Mouse (Mus musculus) layer of hippocampus, postnatal 14 days (tissue): ENCODE results near the gene Ifitm7. TPM values are rescaled to one million over a fixed set of nuclear protein-coding genes. Genes with fewer than 3 reads are reported as not detected.
"Not testable (repeated sequence)": the region's sequence is repeated elsewhere in the genome, so short reads cannot be mapped to it uniquely, and the experiment has no call there.

Experiments used
- DNase-seq, 2 experiments: peaks; one replicate each; pipeline ENCODE4 v3.0.0; 2021 to 2022; ENCODE audit warnings: low spot score in 2 of 2, mixed read lengths in 1 of 2
- total RNA-seq, 2 experiments: library from RNA; stranded (reverse); gene quantifications; 2 replicates each; pipeline ENCODE4 v1.2.3; 2021

Ifitm7 gene
- total RNA-seq, 2 experiments from 2014 or later: 2.2 to 2.5 TPM

DNA sequence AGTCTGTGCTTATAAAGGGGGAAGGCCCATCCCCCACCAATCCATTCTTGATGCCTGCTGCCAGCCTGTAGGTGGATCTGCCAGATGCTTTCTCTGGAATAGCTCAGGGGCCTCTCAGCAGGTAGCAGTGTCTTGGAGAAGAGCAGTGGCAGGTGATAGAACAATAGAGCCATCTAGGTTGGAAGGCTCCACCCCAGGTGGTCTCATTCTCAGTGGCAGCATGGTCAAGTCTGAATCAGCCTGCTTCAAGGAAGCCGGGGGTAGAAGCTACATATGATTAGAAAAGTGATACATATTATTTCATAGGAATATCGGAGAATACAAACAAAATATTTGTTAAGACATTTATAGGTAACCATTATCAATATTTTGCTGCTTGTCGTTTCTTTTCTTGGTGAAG is 5.0 kb downstream of the Ifitm7 start:
- not testable (repeated sequence) for DNase-seq

DNA sequence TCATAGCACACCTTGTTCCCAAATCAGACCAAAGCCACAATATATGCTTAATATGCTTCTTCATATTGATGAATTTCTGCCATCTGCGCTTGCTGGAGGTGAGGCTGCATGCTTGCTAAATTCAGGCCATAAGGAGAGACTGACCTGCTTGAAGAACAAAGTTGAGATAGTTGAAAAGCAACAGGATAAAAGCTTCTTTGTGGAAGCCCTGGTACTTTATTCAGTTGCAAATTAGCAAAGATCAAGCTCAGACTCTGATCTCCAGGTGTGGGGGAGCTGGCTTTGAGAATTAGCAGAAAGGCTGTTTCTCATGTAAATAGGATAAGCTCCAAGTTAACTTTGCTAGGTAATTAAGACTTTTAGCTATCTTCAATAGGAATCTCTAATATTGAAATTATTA is 9.7 kb downstream of the Ifitm7 start:
- not testable (repeated sequence) for DNase-seq

DNA sequence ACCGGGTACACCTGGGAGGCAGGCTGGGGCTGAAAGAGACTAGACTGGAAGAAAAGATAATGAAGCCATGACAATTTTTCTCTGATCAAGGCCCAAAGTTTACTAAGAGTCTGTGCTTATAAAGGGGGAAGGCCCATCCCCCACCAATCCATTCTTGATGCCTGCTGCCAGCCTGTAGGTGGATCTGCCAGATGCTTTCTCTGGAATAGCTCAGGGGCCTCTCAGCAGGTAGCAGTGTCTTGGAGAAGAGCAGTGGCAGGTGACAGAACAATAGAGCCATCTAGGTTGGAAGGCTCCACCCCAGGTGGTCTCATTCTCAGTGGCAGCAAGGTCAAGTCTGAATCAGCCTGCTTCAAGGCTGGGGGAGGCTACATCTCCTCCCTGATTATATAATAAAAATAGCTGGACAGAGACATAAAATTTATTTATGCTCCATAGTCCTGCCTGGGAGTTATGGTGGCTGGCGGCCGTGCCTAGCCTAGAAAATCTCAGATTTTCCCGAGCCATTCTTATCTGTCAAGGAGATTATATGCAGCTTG is 10.3 kb downstream of the Ifitm7 start:
- not testable (repeated sequence) for DNase-seq

DNA sequence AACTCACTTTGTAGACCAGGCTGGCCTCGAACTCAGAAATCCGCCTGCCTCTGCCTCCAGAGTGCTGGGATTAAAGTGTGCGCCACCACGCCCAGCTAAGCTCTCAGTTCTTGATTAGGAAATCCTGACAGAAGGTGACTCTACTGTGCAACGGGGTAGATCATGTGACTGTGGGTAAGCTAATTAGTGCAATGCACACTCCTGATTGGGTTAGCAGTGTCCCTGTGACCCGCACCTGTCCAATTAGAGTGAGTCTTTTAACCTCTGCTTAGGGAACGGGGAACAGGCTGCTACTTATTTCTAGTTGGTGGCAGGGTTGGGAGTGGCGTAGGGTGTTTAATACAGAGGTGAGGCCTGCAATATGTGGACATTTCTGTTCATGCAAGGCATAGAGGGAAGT is 14.6 kb downstream of the Ifitm7 start:
- DNase-seq: no peak

DNA sequence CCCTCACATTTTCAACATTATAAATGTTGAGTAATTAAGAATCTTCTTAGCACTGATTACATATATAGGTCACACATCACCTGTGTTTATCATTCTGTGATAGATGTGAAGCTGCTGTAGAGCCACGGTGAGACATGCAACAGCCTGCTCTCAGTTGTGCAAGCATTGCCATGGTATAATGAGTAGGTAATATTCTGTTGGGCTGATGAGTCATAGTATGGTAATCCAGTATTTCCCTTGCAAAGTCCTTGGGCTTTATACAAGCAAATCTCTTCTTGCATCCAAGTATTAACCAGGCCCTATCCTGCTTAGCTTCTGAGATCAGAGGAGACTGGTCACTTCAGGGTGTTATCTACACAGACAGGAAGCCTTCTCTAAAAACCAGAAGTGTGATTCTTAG is 17.6 kb downstream of the Ifitm7 start:
- no peak for DNase-seq

DNA sequence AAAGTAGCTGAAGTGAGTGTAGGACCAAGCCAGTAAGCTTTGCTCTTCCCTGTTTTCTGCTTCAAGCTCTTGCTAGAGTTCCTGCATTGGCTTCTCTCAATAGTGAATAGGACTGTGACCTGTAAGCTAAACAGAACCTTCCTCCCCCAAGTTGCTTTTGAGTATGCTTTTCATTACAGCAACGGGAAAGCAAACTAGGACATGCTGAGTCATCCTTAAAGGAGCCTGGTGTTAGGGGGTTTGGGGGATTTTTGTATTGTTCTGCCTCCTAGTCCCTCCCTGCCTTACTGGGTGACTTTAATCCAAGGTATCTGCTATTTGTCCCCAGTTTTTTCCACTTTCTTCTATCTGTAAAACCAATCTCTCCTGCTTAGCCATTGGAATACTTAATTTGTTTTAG is 24.6 kb downstream of the Ifitm7 start:
- DNase-seq: no peak

DNA sequence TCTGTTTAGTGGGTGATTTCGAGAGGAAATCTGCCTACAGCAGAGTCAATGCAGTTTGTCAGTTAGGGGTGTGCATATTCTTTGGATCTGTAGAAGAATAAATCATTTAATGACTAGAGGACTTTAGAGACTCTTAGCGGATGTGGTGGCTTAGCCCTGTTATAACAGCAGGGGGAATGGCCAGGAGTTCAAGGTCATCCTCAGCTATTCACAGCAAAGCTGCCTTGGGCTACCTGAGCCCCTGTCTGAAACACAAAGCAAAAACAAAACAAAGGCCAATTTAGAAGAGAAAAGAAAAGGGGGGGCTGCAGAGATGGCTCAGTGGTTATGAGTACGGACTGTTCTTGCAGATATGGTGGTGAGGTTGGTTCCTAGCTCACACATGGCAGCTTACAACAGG is 35.4 kb downstream of the Ifitm7 start:
- no peak for DNase-seq

DNA sequence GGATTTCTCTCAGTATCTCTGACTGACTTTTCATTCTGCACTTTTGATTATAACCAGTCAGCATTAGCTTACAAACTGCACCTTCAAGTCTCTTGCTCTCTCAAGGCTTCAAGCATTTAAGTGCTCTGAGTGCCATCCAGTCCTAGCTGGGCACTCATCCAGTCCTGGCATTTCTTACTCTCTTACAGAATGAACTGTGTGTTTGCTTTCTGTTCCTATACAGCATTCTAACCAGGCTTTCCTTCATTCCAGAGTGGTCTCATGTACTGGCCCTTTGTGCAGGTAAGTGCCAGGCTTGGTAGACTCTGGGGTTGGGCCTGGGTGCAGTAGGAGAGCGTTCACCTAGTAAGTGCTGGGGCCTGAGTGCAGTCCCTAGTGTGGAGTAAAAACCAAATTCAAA is 40.4 kb downstream of the Ifitm7 start:
- DNase-seq: no peak

DNA sequence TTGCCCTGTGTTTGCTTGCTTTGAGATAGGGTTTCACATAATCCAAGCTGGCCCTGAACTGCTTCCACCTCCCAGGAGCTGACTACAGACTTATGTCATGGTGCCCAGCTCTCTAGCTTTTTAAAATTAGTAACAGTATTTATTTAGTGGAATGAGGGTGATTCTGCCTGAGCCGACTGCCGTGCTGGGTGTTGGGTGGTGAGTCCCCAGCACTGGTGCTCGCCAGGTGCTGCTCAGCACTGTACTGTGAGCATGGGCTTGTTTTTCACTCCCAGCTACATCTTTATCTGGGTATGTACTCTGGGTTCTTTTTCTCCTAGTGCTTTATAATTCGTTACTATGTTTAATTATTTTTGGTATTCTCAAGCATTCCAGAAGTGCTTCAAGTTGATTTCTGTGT is 41.5 kb downstream of the Ifitm7 start:
- DNase-seq: no peak

DNA sequence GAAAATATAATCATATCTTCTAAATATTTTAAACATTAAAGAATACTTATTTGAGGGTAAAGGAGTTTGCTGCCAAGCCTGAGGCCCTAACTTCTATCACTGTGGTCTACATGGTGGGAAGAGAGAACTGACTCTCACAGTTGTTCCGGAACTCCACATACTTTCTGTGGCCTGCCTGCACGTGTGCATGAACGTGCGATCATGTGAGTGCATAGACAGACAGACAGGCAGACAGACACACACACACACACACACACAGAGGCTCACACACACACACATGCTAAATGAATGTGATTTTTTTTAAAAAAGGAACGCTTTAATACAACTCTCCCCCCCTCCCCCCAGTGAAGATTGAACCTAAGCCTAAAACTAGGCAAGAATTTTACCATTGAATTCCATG is 41.9 kb downstream of the Ifitm7 start:
- no peak for DNase-seq

DNA sequence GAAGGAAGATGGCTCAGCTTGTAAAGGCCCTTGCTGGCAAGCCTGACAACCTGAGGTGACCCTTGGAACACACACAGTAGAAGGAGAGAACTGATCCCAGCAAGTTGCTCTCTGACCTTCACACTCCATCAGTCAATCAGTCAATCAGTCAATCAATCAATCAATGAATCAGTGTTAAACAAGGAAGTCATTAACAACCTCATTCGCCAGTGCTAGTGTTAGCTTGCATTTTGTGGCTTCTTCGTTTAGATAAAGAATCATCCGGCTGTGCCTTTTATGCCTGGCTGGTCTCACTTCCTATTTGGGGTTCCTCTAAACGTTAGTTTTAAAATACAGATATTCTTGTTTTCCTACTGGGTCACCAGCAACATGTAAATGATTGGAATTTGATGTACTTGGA is 42.5 kb downstream of the Ifitm7 start:
- no peak for DNase-seq

DNA sequence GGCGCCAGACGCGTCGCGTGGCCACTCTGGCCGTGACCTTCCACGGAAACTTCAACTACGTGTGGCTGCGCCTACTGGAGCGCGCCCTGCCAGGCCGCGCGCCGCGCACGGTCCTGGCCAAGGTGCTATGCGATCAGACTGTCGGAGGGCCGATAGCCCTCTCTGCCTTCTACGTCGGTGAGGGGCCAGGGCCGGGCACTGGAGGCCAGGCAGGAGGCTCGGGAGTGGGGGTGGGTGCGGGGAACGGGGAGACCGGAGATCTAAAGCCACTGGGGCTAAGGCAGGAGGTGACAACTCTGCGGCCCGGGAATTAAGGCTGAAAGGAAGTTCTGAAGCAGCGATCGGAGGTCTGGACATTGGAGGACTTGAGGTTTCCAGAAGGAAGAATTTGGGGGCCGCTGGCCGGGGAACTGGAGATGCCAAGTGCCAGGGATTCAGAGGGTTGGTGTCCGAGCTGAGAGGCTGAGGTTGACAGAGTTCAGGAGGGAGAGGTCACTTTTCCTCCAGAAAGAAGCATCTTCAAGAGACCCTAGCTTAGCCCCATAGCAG is 45.8 kb downstream of the Ifitm7 start:
- DNase-seq: no peak

DNA sequence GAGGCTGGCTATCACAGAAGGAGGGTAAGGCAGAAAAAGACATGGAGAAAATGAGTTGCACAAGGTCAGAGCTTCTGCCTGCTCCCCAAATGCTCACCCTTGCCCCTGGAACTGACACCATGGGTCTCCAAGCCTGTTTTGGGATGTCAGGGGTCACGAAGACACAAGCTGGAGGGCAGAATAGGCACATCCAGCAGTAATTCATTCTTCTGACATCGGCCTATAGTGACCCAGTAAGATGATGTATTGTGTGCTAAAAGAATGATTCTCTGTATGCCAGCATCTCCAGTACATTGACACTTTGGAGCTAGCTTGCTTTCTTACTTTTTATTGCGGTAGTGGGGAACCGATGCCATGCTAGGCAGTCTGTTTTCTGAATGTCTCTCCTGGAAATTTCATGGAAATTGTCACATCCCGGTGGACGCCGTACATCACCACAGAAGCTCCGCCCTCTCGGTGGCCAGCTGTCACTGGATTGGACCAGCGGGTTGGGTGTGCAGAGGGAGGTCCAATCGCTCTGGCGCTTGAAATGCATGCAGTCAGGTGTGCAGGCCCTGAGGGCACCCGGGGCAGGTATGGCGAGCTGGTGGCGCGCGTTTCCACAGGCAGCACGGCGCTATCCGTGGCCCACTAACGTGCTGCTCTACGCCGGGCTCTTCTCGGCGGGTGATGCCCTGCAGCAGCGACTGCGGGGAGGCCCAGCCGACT is 46.4 kb downstream of the Ifitm7 start:
- DNase-seq: peak; percentile 78 to 87

Other genes with a start within 250 kb of the Ifitm7 start
- 10 to 100 TPM; 43.5 to 47.5 TPM for gene Rrn3, start 206.2 kb downstream of the Ifitm7 start, total RNA-seq
- 10 to 100 TPM; 81.7 to 85.0 TPM for gene Ntan1, start 168.0 kb downstream of the Ifitm7 start, total RNA-seq
- gene Pdxdc1, start 83.8 kb downstream of the Ifitm7 start, total RNA-seq: 10 to 100 TPM; 70.4 to 78.1 TPM
- 10 to 100 TPM; 75.7 to 78.4 TPM for gene Mpv17l, start 83.7 kb downstream of the Ifitm7 start, total RNA-seq
- gene 2900011O08Rik, start 284 bp downstream of the Ifitm7 start, total RNA-seq: 100 to 1,000 TPM; 252 to 262 TPM
- gene Nde1, start 176.4 kb upstream of the Ifitm7 start, total RNA-seq: 10 to 100 TPM; 30.8 to 40.1 TPM
- gene Marf1, start 176.5 kb upstream of the Ifitm7 start, total RNA-seq: 10 to 100 TPM; 58.0 to 62.1 TPM